ENCODE assay signal across 20 mouse cellular contexts in the genomic region with DNA sequence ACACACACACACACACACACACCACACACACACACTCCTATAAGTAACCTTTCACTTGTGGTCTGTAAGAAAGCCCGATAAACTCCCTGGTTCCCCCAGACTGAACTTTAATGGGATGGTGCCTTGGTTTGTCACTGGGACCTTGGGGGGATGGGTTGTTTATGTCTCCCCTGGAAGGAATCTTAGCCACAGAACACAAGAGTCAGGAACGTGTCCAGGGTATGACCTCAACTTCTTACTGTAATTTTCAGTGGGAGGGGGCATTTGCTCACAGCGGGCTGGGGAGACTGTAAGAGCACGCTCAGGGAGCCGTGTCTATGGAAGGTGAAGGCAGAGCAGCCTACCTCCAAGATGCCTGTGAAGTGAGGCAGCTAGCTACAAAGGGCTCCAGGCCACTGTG. TPM values are rescaled to one million over a fixed set of nuclear protein-coding genes. Genes with fewer than 3 reads are reported as not detected.
DNase-seq lines count a peak whose midpoint lies in the region; ATAC-seq and TF ChIP-seq lines count a peak whose summit lies in the region.
"Had no signal": no experiment of that assay in that cellular context is flagged by ENCODE, and none has a peak within 500 bp of the region (broad histone marks: within the 10 kb centered on the region; RNA-seq: fewer than 3 reads in every experiment).

No protein-coding gene starts in this region.

- peak overlapping the region; percentile 31; the same call in 1 of the 2 replicates for H3K27ac ChIP-seq in heart, adult 2 months
- peak overlapping the region; percentile 36; the same call in 1 of the 2 replicates for H3K27ac ChIP-seq in layer of hippocampus, adult 2 months
- peak overlapping the region; percentile 13; the same call in 1 of the 2 replicates for H3K27ac ChIP-seq in ES-Bruce4 (ENCODE audit: insufficient read depth, low read length)
- 0 out of 2 replicates have a peak overlapping the region, but pooled peaks have one; percentile 89 for H3K27ac ChIP-seq in intestine, embryonic 16.5 days (ENCODE audit: low read length)
- H3K27ac ChIP-seq: embryonic facial prominence, embryonic 15.5 days; limb, embryonic 13.5 days; liver, embryonic 15.5 days had no signal

- H3K4me1 ChIP-seq in heart, adult 2 months (ENCODE audit: control insufficient read depth, insufficient read depth, low read length), result peaks cover 33% of the 10 kb centered on the region
- peaks cover 29% of the 10 kb centered on the region for H3K4me1 ChIP-seq in ES-Bruce4 (ENCODE audit: control insufficient read depth, insufficient read depth, low read length)
- peaks cover 59% of the 10 kb centered on the region for H3K4me1 ChIP-seq in intestine, embryonic 16.5 days (ENCODE audit: control insufficient read depth, insufficient read depth, low read length)

- intact Hi-C loops in heart, adult 2 months (cut with DNase I), result no loop called here
- intact Hi-C loops in heart, postnatal 14 days (cut with DNase I), result loop anchor here (2.0 kb wide), 1 partner anchor 48 kb away; no protein-coding TSS in a partner anchor
- intact Hi-C loops in left cerebral cortex, postnatal 25 days (cut with DNase I), result loop anchor here (5.0 kb wide), 1 partner anchor 51 kb away; the partner anchor contains the start of gene Ksr1

- ATAC-seq in intestine, embryonic 16.5 days, result no peak
- ATAC-seq: forebrain, embryonic 14.5 days had no signal

- no peak for TF ChIP-seq CTCF in heart, adult 2 months (IDR thresholded peaks at IDR 0.05)
- no peak for TF ChIP-seq CTCF in layer of hippocampus, adult 2 months (conservative IDR thresholded peaks at IDR 0.05)
- TF ChIP-seq CTCF in ES-Bruce4 (IDR thresholded peaks at IDR 0.05; ENCODE audit: low read depth, low read length), result no peak

- whole genome bisulfite sequencing in heart, adult 2 months, result 63% methylated on average over 5 of the region's 5 CpGs
- 62% methylated on average over 5 of the region's 5 CpGs for WGBS in intestine, embryonic 16.5 days

- no peak overlapping the region for H3K4me2 ChIP-seq in intestine, embryonic 16.5 days (ENCODE audit: low read depth, low read length)
- H3K4me2 ChIP-seq: embryonic facial prominence, embryonic 15.5 days; hindbrain, embryonic 13.5 days; limb, embryonic 13.5 days; liver, embryonic 15.5 days; midbrain, embryonic 12.5 days had no signal

- H3K79me2 ChIP-seq in heart, adult 2 months (replicated peaks; ENCODE audit: control insufficient read depth, insufficient read depth, low read length), result no peaks in the 10 kb centered on the region

- H3K36me3 ChIP-seq in heart, adult 2 months (ENCODE audit: control insufficient read depth, insufficient read depth, low read length), result no peaks in the 10 kb centered on the region; the same call in 1 of the 2 replicates
- H3K36me3 ChIP-seq in ES-Bruce4 (ENCODE audit: control insufficient read depth, insufficient read depth, low read length, poor library complexity, severe bottlenecking), result no peaks in the 10 kb centered on the region
- no peaks in the 10 kb centered on the region for H3K36me3 ChIP-seq in intestine, embryonic 16.5 days (ENCODE audit: control insufficient read depth, insufficient read depth, low read length)
- H3K36me3 ChIP-seq: embryonic facial prominence, embryonic 15.5 days; hindbrain, embryonic 13.5 days; limb, embryonic 13.5 days; liver, embryonic 15.5 days; midbrain, embryonic 12.5 days had no signal

- no peak for DNase-seq in heart, adult 2 months
- DNase-seq in heart, postnatal 14 days, result no peak
- no peak for DNase-seq in layer of hippocampus, adult 2 months (ENCODE audit: low spot score in 2 of 2)
- DNase-seq in layer of hippocampus, adult 8-10 months (ENCODE audit: low spot score in 2 of 2), result no peak
- DNase-seq in left cerebral cortex, postnatal 25 days (ENCODE audit: low spot score in 2 of 2), result no peak
- DNase-seq: adrenal gland, adult 2 months; B cell, adult 2 months; cerebellum, adult 18-20 months; kidney, adult 9 months; right cerebral cortex, adult 18-20 months; spleen, adult 18-20 months; thymus, postnatal 4 days had no signal

- no peaks in the 10 kb centered on the region for H3K27me3 ChIP-seq in heart, adult 2 months (ENCODE audit: control insufficient read depth, insufficient read depth, low read length)
- no peaks in the 10 kb centered on the region for H3K27me3 ChIP-seq in ES-Bruce4 (ENCODE audit: control insufficient read depth, insufficient read depth, low read length, poor library complexity, severe bottlenecking)
- no peaks in the 10 kb centered on the region for H3K27me3 ChIP-seq in intestine, embryonic 16.5 days (replicated peaks; ENCODE audit: control insufficient read depth, insufficient read depth, low read length)
- H3K27me3 ChIP-seq: embryonic facial prominence, embryonic 15.5 days; hindbrain, embryonic 13.5 days; limb, embryonic 13.5 days; liver, embryonic 15.5 days; midbrain, embryonic 12.5 days had no signal

- no peak overlapping the region for H3K4me3 ChIP-seq in heart, adult 2 months
- no peak overlapping the region for H3K4me3 ChIP-seq in layer of hippocampus, adult 2 months
- H3K4me3 ChIP-seq in ES-Bruce4 (ENCODE audit: low read depth, low read length), result no peak overlapping the region
- no peak overlapping the region for H3K4me3 ChIP-seq in intestine, embryonic 16.5 days (ENCODE audit: low read length)
- H3K4me3 ChIP-seq: embryonic facial prominence, embryonic 15.5 days; hindbrain, embryonic 13.5 days; limb, embryonic 13.5 days; liver, embryonic 15.5 days; midbrain, embryonic 12.5 days had no signal

- no peaks in the 10 kb centered on the region for H3K9me3 ChIP-seq in ES-Bruce4 (replicated peaks; ENCODE audit: control insufficient read depth, insufficient read depth, low read length, poor library complexity, severe bottlenecking)
- no peaks in the 10 kb centered on the region for H3K9me3 ChIP-seq in intestine, embryonic 16.5 days (ENCODE audit: control insufficient read depth, low read length)
- H3K9me3 ChIP-seq: embryonic facial prominence, embryonic 15.5 days; hindbrain, embryonic 13.5 days; limb, embryonic 13.5 days; liver, embryonic 15.5 days; midbrain, embryonic 12.5 days had no signal

- H3K9ac ChIP-seq in heart, adult 2 months (ENCODE audit: low read depth, low read length), result no peak overlapping the region
- H3K9ac ChIP-seq in ES-Bruce4 (ENCODE audit: low read depth, poor library complexity, severe bottlenecking), result no peak overlapping the region
- H3K9ac ChIP-seq in intestine, embryonic 16.5 days (ENCODE audit: low read depth, low read length), result no peak overlapping the region
- H3K9ac ChIP-seq: embryonic facial prominence, embryonic 15.5 days; hindbrain, embryonic 13.5 days; limb, embryonic 13.5 days; liver, embryonic 15.5 days; midbrain, embryonic 12.5 days had no signal

- TF ChIP-seq POLR2A in heart, adult 2 months (IDR thresholded peaks at IDR 0.05; ENCODE audit: insufficient read depth, low read depth, low read length), result no peak
- no peak for TF ChIP-seq POLR2A in ES-Bruce4 (IDR thresholded peaks at IDR 0.05; ENCODE audit: insufficient read depth, low read length)

- TF ChIP-seq EP300 in heart, adult 2 months (IDR thresholded peaks at IDR 0.05; ENCODE audit: insufficient read depth, low read depth, low read length), result no peak
- no peak for TF ChIP-seq EP300 in ES-Bruce4 (IDR thresholded peaks at IDR 0.05; ENCODE audit: insufficient read depth, low read depth, low read length)

RNA-seq across cellular contexts. Expression of gene Ksr1, which starts 49.5 kb away (rescaled TPM):
- 1 to 10 TPM; 5.1 to 7.0 TPM for total RNA-seq in heart, adult 2 months (2021)
- 6.7 and 7.8 TPM in 2 replicates for polyA plus RNA-seq in heart, adult 2 months (2012; rRNA removed)
- 10 to 100 TPM; 10.2 to 10.7 TPM for total RNA-seq in heart, postnatal 14 days (2021)
- total RNA-seq in layer of hippocampus, adult 2 months (2021), result 100 to 1,000 TPM; 230 to 231 TPM
- total RNA-seq in layer of hippocampus, adult 8-10 months (2022), result 100 to 1,000 TPM; 138 to 198 (median 174) TPM
- 7.7 and 10.1 TPM in 2 replicates for polyA plus RNA-seq in ES-Bruce4 (2011; ENCODE audit: insufficient read depth, insufficient read length, low read depth, missing spikeins)
- polyA plus RNA-seq in intestine, embryonic 16.5 days (2015; fragmentation: Nextera tagmentation; extraction: Ambion mirVana), result 4.1 and 4.6 TPM in 2 replicates
- 10 to 100 TPM; 55.2 to 60.6 TPM for total RNA-seq in left cerebral cortex, postnatal 25 days (2021)

Comparison
In these comparisons a context has a peak if more than half of its experiments do, and no peak if none do; other contexts are left out.
1. H3K27ac ChIP-seq: peak in every context shown above with its lines; median percentile 89 in intestine, embryonic 16.5 days; 36 in layer of hippocampus, adult 2 months; 31 in heart, adult 2 months; 13 in ES-Bruce4.
2. RNA of gene Ksr1, which starts 49.5 kb away (total RNA-seq): 230 to 231 TPM in layer of hippocampus, adult 2 months, 138 to 198 TPM in layer of hippocampus, adult 8-10 months and 55.2 to 60.6 TPM in left cerebral cortex, postnatal 25 days; 10.2 to 10.7 TPM in heart, postnatal 14 days and 5.1 to 7.0 TPM in heart, adult 2 months; every median in the first group is over 4 times any median in the second.